Mouse (Mus musculus) left cerebral cortex, adult 6 months (tissue): ENCODE measurements around the gene Serpina3g. TPM values are rescaled to one million over a fixed set of nuclear protein-coding genes. Genes with fewer than 3 reads are reported as not detected.

Experiments
- long read RNA-seq, 2 experiments: library from polyadenylated mRNA; unstranded; transcript quantifications; one replicate each; pipeline ENCODE4 v2.0.0; 2019 to 2020
- polyA plus RNA-seq: library from polyadenylated mRNA; unstranded; fragments of <200 nt; fragmentation: Nextera tagmentation; gene quantifications from 2 replicates; pipeline ENCODE4 v1.2.3, GENCODE M21; 2021

Serpina3g gene
- 0.10 and 0.21 TPM in 2 replicates for polyA plus RNA-seq
- long read RNA-seq, experiment 1, partial matches to known transcripts: 0 of 1 reads
- long read RNA-seq, experiment 1, other reads (novel, unspliced or antisense): 1 of 1 reads
- long read RNA-seq, experiment 2: 0 reads

GRCm38 (mm10) chr12:104235915-104236314 is at the start of gene Serpina3g:
Gene Serpina3g (plus strand): TSS chr12:104236245.

GRCm38 (mm10) chr12:104214445-104214753 is 21.6 kb upstream of the Serpina3g start, which contains the start of gene Serpina3f:
Gene Serpina3f (plus strand): TSS chr12:104214544.

GRCm38 (mm10) chr12:104262863-104263262 is 26.8 kb downstream of the Serpina3g start, which contains the start of gene Serpina3i:
Gene Serpina3i (plus strand): TSS chr12:104263122.

Other genes starting within 250 kb of the Serpina3g start
- gene Serpina11, start 246.3 kb upstream of the Serpina3g start, polyA plus RNA-seq: not detected in 2 replicates
- 4.9 and 5.1 TPM in 2 replicates for gene Serpina9, start 222.5 kb upstream of the Serpina3g start, polyA plus RNA-seq
- 0.05 and 0.06 TPM in 2 replicates for gene Serpina12, start 191.8 kb upstream of the Serpina3g start, polyA plus RNA-seq
- gene Serpina5, start 135.1 kb upstream of the Serpina3g start, polyA plus RNA-seq: not detected in 2 replicates
- not detected in 2 replicates for gene Serpina3a, start 123.5 kb upstream of the Serpina3g start, polyA plus RNA-seq
- gene Serpina3b, start 108.2 kb upstream of the Serpina3g start, polyA plus RNA-seq: not detected in 2 replicates
- 0.09 TPM in 1 of 2 replicates, not detected in the other for gene Serpina3c, start 82.4 kb upstream of the Serpina3g start, polyA plus RNA-seq
- gene Serpina3f, start 21.7 kb upstream of the Serpina3g start, polyA plus RNA-seq: not detected in 2 replicates
- gene Serpina3i, start 26.9 kb downstream of the Serpina3g start, polyA plus RNA-seq: not detected in 2 replicates
- gene Serpina3j, start 78.3 kb downstream of the Serpina3g start, polyA plus RNA-seq: not detected in 2 replicates
- gene Serpina3k, start 102.2 kb downstream of the Serpina3g start, polyA plus RNA-seq: not detected in 2 replicates
- gene Serpina3m, start 102.2 kb downstream of the Serpina3g start, polyA plus RNA-seq: not detected in 2 replicates
- gene Serpina3n, start 170.5 kb downstream of the Serpina3g start, polyA plus RNA-seq: 6.2 and 6.6 TPM in 2 replicates
- not detected in 2 replicates for gene Gsc, start 237.1 kb downstream of the Serpina3g start, polyA plus RNA-seq